Mouse (Mus musculus) lung, postnatal 0 days (tissue): Measurements from ENCODE around the gene Msantd3.

ENCODE experiments used
- CTCF ChIP-seq: IDR thresholded peaks from 2 replicates; pipeline ENCODE4 v1.5.1; 2016; ENCODE audit warnings: antibody characterized with exemption, mild to moderate bottlenecking
- EP300 ChIP-seq: IDR thresholded peaks from 2 replicates; pipeline ENCODE4 v1.6.1; 2016; ENCODE audit warnings: antibody characterized with exemption, mild to moderate bottlenecking, control low read depth

DNA sequence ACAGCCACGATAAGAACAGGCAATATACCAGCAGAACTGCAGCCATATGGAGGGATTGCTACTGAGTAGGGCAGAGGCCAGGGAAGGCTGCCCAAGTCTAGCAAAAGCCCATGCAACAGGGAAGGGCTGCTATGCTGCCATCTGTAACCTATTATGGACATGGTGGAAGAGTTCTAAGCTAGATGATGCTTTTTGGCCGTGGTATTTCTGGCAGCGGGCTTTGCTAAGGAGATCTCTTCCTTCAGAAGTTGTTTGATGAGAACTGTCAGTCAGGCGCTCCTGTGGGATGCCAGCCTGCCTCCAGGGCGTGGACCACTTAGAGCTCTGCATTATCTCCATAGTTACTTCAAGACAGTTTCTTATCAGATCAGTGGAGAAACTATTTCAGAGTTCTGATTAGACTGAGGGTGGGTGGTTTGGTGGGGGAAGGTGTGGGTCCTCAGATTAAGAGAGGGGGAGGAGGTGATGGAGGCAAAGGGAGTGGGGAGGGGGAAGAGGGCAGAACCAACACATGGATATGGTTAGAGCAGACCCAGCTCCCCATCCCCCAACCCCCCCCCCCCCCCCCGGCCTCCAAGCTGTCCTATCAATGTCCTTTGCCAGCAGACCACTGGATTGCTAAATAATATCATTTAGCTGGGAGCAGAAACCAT lies 8.8 kb downstream of the Msantd3 start:
- TF ChIP-seq CTCF, result no peak
- TF ChIP-seq EP300, result no peak
